Mouse (Mus musculus) kidney, adult 2 months (tissue): ENCODE measurements at regions not wholly inside any gene's neighbourhood (a gene's known extent, or its start where the extent isn't known, plus 50 kb on each side); places are given as distances from the start of the nearest gene placed in this dataset.

Source experiments
- DNase-seq: peaks from one replicate; pipeline ENCODE4 v3.0.0; 2021
- H3K27ac ChIP-seq: fragments of 200-500 bp; 2 replicates; pipeline ENCODE4 v1.5.1; 2012; ENCODE audit warnings: low read depth, low read length, control low read depth, inconsistent platforms; ENCODE audit not compliant: insufficient read depth
- H3K27me3 ChIP-seq: fragments of 200-500 bp; replicated peaks from 2 replicates; pipeline ENCODE4 v1.6.1; 2012; ENCODE audit warnings: mild to moderate bottlenecking, moderate library complexity, low read length, inconsistent platforms; ENCODE audit not compliant: control insufficient read depth, insufficient read depth
- H3K36me3 ChIP-seq: fragments of 200-500 bp; 2 replicates; pipeline ENCODE4 v1.6.1; 2012; ENCODE audit warnings: mild to moderate bottlenecking, moderate library complexity, low read length, inconsistent platforms; ENCODE audit not compliant: control insufficient read depth, insufficient read depth
- H3K4me1 ChIP-seq: fragments of 200-500 bp; 2 replicates; pipeline ENCODE4 v1.6.1; 2011; ENCODE audit warnings: low read length; ENCODE audit not compliant: control insufficient read depth, insufficient read depth
- H3K4me3 ChIP-seq: fragments of 200-500 bp; 2 replicates; pipeline ENCODE4 v1.5.1; 2011; ENCODE audit warnings: mild to moderate bottlenecking, low read depth, low read length, control low read depth; ENCODE audit not compliant: insufficient read depth
- CTCF ChIP-seq: fragments of 200-500 bp; conservative IDR thresholded peaks from 2 replicates; pipeline ENCODE4 v1.5.1; 2011; ENCODE audit warnings: low read depth, mild to moderate bottlenecking, control low read depth, low read length, moderate library complexity, mixed read lengths; ENCODE audit not compliant: insufficient read depth, insufficient read length
- POLR2A ChIP-seq: fragments of 200-500 bp; IDR thresholded peaks from one replicate; pipeline ENCODE4 v1.6.1; 2011; ENCODE audit warnings: low read depth, low read length, control low read depth
- WGBS: fragments of 180-500 bp; shearing (Covaris S2); methylation state at CpG from one replicate; pipeline ENCODE4 v1.1.7; 2018; 5-methylcytosine and 5-hydroxymethylcytosine counted together

GRCm38 (mm10) chr9:67627196-67627595, 67.7 kb upstream of the Tln2 start:
- Histone ChIP-seq H3K4me3 (no peak overlapping the region), H3K27ac (peak overlapping the region; percentile 87), H3K27me3 (no peaks in the 10 kb centered on the region), H3K4me1 (peaks cover 16% of the 10 kb centered on the region; the same call in 1 of the 2 replicates), H3K36me3 (no peaks in the 10 kb centered on the region)
- TF ChIP-seq POLR2A (no peak), CTCF (no peak)
- 51% methylated on average over 2 of the region's 2 CpGs for WGBS
- DNase-seq: peak; percentile 73

- 47% methylated on average over 6 of the region's 6 CpGs for WGBS
- peak overlapping the region; percentile 51; the same call in 1 of the 2 replicates for H3K27ac ChIP-seq
- H3K27me3 ChIP-seq: no peaks in the 10 kb centered on the region
- no peaks in the 10 kb centered on the region for H3K36me3 ChIP-seq
- no peak overlapping the region for H3K4me3 ChIP-seq
- H3K4me1 ChIP-seq: peaks cover 16% of the 10 kb centered on the region; the same call in 1 of the 2 replicates
- DNase-seq: no peak
- no peak for TF ChIP-seq POLR2A
- no peak for TF ChIP-seq CTCF
These were observed 70.1 kb upstream of the Tln2 start for GRCm38 (mm10) chr9:67629624-67630023.

- no peaks in the 10 kb centered on the region for H3K36me3 ChIP-seq
- 41% methylated on average over 3 of the region's 3 CpGs for WGBS
- no peak for DNase-seq
- TF ChIP-seq POLR2A (no peak), CTCF (no peak)
- peaks cover 16% of the 10 kb centered on the region; the same call in 1 of the 2 replicates for H3K4me1 ChIP-seq
- H3K4me3 ChIP-seq: no peak overlapping the region
- H3K27ac ChIP-seq: no peak overlapping the region
- no peaks in the 10 kb centered on the region for H3K27me3 ChIP-seq
These were observed 70.7 kb upstream of the Tln2 start for GRCm38 (mm10) chr9:67630173-67630572.

GRCm38 (mm10) chr9:67631741-67632243, 72.3 kb upstream of the Tln2 start:
- TF ChIP-seq CTCF (no peak), POLR2A (no peak)
- Histone ChIP-seq H3K4me1 (peaks cover 12% of the 10 kb centered on the region; the same call in 1 of the 2 replicates), H3K4me3 (peak overlapping the region; percentile 88), H3K27me3 (no peaks in the 10 kb centered on the region), H3K36me3 (no peaks in the 10 kb centered on the region), H3K27ac (peak overlapping the region; percentile 73)
- no peak for DNase-seq
- 19% methylated on average over 6 of the region's 6 CpGs for WGBS

- no peak for DNase-seq
These were observed 73.1 kb upstream of the Tln2 start for GRCm38 (mm10) chr9:67632521-67633025.

GRCm38 (mm10) chr9:67633026-67633741, 73.7 kb upstream of the Tln2 start:
- Histone ChIP-seq H3K4me1 (peaks cover 9% of the 10 kb centered on the region; the same call in 1 of the 2 replicates), H3K27me3 (no peaks in the 10 kb centered on the region), H3K27ac (peak overlapping the region; percentile 73), H3K4me3 (peak overlapping the region; percentile 88), H3K36me3 (no peaks in the 10 kb centered on the region)
- no peak for TF ChIP-seq CTCF
- no peak for TF ChIP-seq POLR2A
- DNase-seq: peak; percentile 59
- WGBS: under 1% methylated on average over 50 of the region's 50 CpGs

More at GRCm38 (mm10) chr9:67632521-67633025, 73.1 kb upstream of the Tln2 start:
- under 1% methylated on average over 40 of the region's 40 CpGs for WGBS
- no peaks in the 10 kb centered on the region for H3K36me3 ChIP-seq
- H3K4me1 ChIP-seq: peaks cover 9% of the 10 kb centered on the region; the same call in 1 of the 2 replicates
- no peaks in the 10 kb centered on the region for H3K27me3 ChIP-seq
- TF ChIP-seq POLR2A (no peak), CTCF (no peak)
- H3K27ac ChIP-seq: peak overlapping the region; percentile 73
- H3K4me3 ChIP-seq: peak overlapping the region; percentile 88
